Mouse (Mus musculus) cortical plate, adult 2 months (tissue): ENCODE measurements around the gene Dnah7c.

Source experiments
- CTCF ChIP-seq: fragments of 200-500 bp; IDR thresholded peaks from 2 replicates; pipeline ENCODE4 v1.5.1; 2011; ENCODE audit warnings: mild to moderate bottlenecking, control low read depth, low read length; ENCODE audit not compliant: insufficient read depth; ENCODE audit errors: extremely low read depth
- POLR2A ChIP-seq: fragments of 200-500 bp; IDR thresholded peaks from 2 replicates; pipeline ENCODE4 v1.6.1; 2011; ENCODE audit warnings: mild to moderate bottlenecking, low read length, control low read depth; ENCODE audit not compliant: insufficient read depth; ENCODE audit errors: extremely low read depth

DNA sequence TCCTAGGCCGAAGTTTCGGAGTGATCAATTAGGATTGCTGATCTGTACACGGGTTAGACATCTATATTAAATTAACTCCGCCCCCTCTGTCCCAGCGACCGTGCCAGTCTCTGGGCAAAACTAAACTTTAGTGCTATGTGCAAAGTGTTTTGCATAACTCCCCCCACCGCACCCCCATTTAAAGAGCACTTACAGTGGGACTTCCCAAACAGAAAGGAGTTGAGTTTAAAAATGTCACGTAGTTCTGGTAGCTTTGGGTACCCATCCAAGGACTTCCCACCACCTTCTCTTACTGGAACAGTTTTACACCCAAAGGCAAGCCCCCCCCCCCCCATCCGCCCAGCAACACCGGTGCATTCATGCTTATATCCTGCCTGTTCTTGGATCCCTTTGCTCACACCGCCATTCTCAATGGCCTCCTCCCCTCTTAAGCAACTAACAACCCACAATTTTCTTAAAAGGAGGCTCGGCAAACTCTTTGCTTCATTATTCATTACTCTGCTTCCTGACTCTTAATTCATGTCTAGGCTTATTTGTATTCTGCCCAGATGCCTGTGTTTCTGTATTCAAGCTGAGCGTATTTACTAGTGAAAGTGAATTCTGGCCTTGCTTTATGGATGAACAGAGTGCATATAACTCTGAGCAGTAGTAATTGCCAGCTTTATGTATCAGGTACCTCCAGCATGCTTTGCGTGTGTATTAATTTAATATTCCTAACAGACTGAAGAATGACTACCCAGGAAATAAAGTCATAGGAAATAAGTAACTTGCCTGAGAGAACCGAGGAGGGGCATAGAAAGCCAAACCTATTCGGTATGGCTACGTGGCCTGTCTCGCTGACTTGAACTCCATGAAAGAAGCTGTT, 428.9 kb downstream of the Dnah7c start:
- TF ChIP-seq POLR2A = no peak
- no peak for TF ChIP-seq CTCF
